Mouse (Mus musculus) CD4-positive, CD25-positive, alpha-beta regulatory T cell, adult 4 months (primary cell): ENCODE data around the gene Dync1i1. TPM values are rescaled to one million over a fixed set of nuclear protein-coding genes. Genes with fewer than 3 reads are reported as not detected.
"Not testable (repeated sequence)": the region's sequence is repeated elsewhere in the genome, so short reads cannot be mapped to it uniquely, and the experiment has no call there.

Experiments used
- ATAC-seq: one replicate; pipeline ENCODE4 v1.8.0; 2017
- polyA plus RNA-seq, 2 experiments: library from polyadenylated mRNA; unstranded; fragments of 100-300 nt; shearing (Covaris generic); gene quantifications; one replicate each; pipeline ENCODE4 v1.2.1; 2017

The Dync1i1 gene
- not detected for polyA plus RNA-seq

DNA sequence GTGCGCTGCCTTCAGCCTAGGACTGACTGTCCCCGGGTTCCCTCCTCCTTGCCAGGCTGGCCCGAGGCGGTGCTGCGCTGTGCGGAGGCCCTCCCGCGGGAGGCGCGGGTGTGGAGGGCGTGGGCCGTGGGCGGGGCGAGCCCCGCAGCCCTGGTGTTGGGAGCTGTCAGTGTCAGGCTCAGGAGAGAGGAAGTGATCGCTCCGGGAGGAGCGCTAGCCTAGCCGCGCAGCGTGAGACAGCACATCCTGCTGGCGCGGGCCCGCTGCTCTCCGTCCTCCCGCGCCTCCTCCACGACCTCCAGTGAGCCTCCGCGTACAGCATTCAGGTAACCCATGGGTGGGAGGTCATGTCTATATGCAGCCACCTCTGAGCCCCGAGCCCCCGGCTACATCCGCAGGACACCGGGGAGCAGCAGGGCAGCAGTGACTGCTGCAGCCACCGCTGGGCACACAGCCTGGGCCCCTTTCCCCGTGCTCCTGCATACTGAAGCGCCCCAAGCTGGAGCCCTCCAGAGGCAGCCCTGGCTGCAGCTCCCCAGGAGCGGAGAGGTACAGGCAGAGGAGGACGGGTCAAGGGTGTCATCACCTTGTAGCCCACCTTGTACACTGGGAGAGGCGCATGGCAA, at the start of gene Dync1i1:
Gene Dync1i1, plus strand, starts transcription at position 29 of the 626 bp plus-strand sequence.
- ATAC-seq, result no peak

DNA sequence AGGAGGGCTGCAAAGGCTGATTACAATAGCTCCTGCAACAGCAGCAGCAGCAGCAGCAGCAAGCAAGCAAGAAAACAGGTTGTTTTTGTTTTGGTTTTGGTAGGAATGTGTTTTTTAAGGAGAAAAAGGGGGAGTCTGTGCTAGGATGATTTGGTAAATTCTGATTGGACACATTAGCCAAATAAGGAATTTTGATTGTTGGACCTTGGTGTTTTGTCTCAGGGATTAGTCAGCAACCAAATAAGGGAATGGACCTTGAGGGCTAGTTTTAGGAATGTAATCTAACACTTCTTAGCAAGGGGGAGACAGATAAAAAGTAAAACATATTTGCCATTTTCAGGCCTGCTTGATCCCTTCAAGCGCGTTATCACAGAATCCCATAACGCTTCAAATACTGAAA, 45.7 kb upstream of the Dync1i1 start:
- no peak for ATAC-seq

DNA sequence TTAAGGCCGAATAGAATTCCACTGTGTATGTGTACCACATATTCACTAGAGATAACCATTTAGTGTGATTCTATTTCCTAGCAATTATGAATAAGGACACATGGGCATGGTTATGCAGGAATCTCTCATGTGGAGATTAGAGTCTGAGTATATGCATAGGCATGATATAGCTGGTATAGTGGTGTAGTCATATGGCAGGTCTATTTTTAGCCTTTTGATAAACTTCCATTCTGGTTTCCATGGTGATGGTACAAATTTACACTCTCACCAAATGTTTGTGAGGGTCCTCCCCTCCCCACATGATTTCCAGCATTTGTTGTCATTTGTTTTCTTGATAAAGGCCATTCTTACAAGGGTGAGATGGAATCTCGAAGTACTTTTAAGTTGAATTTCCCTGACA, 23.6 kb upstream of the Dync1i1 start:
- no peak for ATAC-seq

DNA sequence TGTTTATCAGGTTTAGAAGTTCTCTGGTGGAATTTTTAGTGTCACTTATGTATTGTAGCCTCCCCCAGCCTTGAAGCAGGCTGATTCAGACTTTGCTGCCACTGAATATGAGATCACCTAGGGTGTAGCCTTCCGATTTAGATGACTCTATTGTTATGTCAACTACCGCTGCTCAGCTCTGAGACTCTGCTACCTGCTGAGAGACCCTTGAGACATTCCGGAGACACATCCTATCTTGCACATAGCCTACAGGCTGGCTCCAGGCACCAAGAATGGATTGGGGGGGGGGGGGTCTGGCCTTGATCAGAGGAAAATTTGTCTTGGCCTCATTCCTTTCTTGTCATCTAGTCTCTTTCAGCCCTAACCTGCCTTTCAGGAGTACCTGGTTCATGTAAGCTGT, 17.5 kb upstream of the Dync1i1 start:
- not testable (repeated sequence) for ATAC-seq

DNA sequence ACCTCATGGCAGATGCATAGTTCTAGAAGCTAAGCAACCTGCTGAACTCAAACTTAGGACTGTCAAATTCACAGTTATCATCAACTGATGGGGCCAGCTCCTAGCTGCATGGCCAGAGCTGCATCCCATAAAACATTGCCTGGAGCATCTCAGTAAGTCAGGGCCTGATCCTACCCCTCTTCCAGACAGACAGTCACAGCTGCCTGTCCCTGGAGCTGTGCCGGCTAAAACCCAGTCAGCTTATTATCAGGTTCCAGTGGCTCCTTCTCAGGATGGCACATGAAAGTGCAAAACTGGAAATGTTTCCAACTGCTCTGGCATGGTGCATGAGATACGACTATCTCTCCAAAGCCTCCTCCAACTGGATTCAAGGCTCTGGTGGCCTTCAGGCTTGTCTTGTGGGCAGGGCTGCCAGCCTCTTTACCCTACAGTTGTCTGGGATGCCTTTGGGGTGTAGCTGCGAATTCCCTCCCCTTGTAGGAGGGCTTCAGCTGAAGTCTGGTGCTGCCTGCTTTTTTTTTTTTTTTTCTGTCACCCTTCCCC, 15.3 kb upstream of the Dync1i1 start:
- ATAC-seq, result no peak

DNA sequence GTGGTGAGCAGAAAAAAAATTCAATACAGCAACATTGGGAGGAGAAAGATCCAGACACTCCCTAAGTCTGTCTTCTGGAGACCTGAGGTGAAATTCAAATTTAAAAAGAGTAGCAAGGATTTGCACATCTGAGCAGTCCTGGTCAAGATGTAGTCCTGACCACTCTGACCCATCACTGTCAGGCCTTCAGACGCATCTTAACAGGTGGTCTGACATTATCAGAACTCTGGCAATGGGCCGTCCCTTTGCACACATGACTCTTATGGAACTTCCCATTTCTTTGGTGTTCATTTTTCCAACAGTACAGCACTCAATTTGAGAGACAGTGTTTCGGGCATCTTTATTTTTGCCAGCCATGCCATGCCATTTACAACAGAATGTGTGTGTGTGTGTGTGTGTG, 12.8 kb upstream of the Dync1i1 start:
- ATAC-seq, result no peak

DNA sequence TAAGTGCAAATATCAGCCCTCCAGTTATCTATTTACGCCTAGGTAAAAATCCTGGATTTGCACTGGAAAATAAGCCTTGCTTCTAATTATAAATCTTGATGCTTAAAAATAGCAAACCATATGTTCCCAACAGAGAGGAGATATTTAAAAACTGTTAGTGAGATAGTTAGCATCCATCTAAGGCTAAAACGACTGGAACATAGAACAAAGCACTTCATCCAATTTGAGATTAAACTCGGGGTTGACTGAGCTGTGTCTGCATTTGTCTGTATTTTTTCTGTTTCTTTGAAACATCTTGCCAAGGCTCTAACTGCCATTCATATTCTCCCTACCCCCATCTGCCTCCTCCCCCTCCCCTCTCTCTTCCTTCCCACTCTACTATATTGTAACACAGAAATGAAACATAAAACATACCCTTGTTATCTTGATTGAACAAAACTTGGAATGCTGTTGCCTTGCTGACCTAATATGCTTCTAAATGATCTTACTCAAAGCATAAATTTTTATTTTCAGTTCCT, 10.3 kb upstream of the Dync1i1 start:
- ATAC-seq, result no peak

DNA sequence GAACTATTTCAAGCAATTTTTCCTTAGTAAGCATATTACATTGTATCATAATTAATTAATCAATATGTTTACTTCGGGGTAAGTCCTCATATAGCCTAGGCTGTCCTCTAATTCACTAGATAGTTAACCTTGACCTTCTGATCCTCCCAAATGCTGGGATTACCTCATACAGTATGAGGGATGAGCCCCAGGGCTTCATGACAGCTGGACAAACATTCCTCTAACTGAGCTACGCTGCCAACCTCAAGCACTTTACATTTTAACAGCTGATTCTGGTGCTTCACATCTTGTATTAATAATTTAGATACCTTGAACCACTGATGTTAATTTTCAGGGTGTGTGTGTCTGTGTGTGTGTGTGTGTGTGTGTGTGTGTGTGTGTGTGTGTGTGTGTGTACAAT, 6.5 kb upstream of the Dync1i1 start:
- ATAC-seq, result no peak

DNA sequence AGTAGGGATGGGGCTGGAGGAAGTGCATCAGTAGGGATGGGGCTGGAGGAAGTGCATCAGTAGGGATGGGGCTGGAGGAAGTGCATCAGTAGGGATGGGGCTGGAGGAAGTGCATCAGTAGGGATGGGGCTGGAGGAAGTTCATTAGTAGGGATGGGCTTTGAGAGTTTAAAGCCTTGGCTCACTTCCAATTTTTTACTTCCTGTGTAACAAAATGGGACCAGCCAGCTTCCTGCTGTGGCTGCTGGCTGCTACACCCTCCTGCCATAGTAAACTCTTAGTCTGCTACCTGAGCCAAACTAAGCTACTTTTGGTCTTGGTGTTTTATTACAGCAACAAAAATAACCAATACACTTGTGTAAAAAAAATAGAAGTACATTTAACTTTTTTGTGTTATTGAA, 4.7 kb upstream of the Dync1i1 start:
- not testable (repeated sequence) for ATAC-seq

DNA sequence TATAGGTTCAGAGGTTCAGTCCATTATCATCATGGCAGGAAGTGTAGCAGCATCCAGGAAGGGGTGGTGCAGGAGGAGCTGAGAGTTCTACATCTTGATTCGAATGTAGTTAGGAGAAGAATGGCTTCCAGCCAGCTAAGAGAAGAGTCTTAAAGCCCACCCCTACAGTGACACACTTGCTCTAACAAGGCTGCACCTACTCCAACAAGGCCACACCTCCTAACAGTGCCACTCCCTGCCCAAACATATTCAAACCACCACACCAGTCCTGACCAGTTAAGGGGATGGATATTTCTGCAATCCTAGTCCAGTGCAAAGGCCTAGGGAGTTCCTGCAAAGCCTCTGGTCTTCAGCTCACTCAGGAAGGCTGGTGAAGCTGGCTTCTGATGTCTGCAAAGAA, 1.5 kb upstream of the Dync1i1 start:
- no peak for ATAC-seq

DNA sequence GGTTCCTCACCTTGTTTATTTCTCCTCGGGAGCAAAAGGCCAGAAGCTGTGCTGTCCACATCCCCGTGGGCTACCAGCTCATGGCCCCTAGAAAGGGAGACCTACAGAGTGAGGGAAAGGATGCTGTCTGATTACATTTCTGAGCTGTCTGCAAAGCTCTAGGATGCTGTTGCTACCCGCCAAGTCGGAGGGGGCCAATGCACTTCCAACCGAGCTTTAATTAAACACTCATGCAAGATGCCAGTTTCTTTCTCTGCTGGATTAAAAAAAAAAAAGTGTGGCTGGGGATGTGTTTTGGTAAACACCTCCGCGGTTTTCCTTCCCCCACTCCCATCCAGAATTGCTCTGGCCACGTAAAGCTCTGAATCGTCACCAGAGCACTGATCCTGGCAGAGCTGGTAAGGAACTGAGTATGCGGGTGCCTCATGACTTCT, 815 bp downstream of the Dync1i1 start:
- ATAC-seq, result no peak

DNA sequence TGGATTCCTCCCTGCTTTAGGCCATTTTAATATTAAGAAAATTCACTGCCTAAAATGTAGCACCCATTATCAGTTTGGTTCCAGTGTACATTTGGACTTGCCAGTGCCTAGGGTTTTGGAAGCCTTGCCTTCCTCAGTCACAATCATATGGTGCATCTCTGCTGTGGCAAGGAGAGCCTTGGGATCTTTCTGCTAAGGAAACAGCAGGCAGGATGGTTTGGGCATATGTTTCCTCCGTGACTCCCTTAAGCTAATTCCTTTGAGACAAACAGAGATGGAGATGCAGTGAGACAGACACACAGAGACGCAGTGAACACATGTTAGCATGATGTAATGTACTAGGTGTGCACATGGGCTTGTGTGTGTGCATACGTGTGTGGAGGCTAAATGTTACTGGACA, 7.8 kb downstream of the Dync1i1 start:
- ATAC-seq, result no peak

DNA sequence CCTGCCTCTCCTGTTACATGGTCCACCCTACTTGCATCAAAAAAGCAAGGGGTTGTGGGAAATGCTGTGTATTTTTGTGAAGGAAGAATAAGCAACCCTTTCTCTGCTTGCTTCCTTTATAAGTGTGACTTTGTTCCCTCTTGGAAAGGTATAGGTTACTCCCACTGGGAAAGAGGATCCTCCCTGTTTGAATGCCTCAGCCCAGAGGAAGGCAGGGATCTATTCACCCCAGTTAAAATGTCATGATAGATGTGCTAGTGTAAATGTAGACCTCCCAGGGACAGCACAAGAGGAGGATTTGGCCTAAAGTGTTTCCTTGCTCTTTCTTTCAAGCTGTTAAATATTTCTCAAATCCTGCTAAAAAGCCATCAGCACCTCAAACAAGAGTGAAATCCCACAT, 9.0 kb downstream of the Dync1i1 start:
- ATAC-seq, result no peak

DNA sequence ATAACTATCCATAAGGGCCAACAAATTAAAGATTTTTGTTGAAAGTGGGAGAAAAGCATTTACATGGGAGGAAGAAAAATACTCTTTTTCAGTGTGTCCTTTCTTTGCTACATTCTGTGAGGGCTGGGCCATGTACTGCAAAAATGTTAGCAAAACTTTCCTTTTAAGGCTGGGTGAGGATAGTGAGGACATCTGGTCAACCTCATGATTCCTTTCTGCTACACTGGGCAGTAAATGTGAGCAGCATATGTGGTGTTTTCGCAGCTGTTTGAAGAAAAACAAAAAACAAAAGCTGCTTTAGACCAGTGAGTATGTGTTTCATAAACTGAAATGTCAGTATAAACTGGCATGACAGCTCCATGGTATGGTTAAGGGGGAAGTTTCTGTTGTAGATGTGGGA, 9.4 kb downstream of the Dync1i1 start:
- no peak for ATAC-seq

DNA sequence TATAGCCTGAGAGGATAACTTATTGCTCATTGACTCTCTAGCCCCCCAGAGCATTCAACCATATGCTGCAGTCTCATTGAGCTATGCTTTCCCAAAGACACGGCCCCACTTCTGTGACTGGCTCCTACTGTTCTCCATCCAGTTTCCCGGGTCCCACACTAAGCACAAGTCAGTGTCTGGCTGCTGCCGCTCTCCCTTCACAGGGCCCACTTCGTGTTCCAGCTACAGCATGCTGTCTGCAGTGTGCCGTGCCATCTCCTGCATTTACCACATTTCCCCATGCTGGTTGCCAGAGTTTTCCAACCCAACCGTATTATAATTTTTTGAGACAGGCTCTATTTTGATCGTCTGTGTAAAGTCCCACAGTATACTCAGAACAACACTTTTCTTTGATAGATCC, 14.3 kb downstream of the Dync1i1 start:
- no peak for ATAC-seq

DNA sequence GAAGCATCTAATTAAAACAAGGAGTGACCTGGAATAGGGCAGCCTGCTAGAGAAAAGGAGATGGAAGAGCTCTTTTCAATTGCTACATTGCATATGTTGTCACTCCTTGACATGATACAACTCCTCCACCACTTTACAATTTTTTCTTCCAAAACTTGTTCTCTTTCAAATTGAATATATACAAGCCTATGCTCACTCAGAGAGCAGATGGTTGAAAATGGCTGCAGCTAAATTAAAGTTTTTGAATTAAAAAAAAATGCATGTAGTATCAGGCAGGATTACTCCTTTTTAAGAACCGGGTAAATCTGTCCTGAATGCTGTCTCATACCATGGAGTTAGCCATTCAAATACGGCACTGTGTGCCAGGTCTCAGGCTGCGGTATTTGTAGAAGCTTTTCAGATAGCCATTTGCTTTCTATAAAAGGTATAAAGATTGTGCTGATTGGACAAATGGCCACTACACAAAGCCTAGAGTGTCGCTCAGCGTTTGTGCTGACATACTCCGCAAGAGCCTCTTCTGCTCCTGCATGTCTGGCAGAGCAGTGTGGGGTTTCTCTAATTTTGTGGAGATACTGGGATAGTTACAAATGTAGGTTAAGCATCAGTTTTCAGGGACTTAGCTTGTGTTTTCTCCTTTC, 16.1 kb downstream of the Dync1i1 start:
- no peak for ATAC-seq

DNA sequence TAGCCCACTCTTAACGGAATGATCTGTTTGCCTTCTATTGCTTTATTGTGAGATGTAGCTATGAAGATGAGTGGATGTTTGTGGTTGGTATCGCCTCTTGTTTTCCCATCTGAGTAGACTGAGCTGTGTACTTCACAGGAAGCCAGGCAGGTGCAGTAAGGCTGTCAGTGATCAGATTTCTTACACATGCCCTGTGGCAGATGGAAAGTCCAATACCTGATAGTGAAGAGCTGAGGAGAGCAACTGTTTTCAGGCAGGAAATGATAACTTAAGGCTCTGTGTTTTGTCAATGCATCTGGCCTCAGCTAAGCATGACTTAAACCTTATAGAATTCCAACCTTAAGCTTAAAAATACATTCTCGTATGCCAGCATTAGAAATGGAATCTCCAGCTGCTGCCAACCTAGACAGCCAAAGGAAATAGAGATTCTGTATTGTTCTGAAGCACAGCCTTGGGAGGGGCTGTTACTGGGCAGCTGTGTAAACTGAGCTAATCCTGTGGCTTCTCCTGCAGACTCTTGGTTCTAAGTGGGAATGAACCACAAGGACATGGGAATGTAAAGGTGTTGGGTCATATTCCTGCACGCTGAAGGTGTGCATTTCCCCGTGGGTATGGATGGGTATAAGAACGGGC, 24.8 kb downstream of the Dync1i1 start:
- no peak for ATAC-seq

DNA sequence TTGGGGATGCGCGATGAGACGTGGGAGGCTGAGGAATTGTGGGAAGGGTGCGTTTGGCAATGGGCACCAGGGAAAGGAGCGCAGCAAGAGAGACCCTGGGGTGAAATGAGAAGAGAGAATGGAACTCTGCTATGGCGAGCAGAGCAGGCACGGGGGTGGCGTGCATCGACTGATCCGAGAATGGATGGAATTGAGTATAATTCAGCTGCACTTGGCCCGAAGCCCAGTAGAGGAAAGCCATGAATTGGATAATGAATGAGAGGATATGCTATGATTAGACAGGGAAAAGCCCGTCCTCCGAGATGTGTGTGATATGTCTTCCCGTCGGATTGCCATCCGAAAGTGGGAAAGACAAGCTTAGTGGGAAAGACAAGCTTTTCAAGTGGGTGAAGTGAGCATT, 26.7 kb downstream of the Dync1i1 start:
- ATAC-seq, result no peak

DNA sequence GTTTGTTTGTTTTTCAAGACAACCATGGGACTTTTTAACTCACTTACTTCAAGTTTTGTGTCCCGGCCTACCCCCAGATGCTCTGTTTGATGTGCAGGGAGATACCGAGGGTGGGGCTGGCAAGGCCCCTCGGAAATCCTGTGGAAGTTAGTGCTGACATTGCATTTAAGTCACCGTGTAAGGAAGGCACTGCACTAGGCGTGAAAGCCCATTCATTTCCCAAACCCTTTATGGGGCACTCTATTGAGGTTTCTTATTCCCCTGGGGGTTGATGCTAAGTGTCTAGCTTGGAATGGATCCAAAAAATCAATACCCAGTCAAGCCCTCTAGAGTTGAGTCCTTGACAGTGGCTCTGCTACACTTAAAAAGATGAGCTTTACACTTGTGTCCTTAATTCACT, 27.2 kb downstream of the Dync1i1 start:
- no peak for ATAC-seq

DNA sequence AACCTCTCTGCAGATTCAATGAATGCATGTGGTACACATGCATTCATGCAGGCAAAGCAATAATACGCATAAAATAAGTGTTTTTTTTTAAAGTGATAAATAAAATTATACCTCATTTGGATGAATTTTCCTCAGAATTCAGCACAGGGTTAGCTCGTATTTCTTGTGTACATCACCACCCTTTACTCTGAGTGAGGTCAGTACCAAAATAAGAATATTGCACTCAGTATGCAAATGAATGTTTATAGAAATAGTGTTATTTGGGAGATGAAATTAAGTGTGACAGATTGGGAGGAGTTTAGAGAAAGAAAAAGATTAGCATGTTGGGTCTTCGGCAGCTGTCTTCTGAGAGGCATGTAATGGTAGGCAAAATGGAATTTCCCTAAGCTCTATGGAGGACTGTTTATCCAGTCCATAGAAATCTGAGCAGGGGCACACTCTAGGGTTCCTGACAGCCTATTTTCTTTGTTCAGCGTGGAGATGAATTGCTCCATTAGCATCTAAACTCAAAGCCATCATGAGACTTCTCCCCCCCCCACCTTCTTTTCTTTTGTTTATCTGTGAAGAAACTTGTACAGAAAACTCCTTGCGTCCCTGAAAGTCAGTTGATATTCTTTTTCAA, 31.2 kb downstream of the Dync1i1 start:
- ATAC-seq, result no peak

DNA sequence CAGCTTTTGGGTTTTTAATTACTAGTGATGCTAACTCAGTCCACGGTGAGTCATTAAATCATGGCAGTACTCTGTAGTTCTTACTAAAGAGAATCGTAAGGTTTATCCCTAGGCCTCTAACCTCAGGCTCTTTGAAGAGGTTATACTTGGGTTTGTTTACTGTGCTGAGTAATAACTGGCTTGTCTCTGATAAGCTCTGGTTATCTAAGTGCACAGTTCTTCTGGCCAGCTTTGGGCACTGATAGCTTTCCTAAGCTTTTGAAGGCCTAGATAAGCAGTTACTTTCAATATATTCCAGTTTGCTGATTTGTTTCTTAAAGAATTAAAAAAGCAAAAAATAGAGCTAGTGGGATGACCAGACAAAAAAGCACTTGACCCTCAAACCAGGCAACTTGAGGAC, 37.5 kb downstream of the Dync1i1 start:
- no peak for ATAC-seq

DNA sequence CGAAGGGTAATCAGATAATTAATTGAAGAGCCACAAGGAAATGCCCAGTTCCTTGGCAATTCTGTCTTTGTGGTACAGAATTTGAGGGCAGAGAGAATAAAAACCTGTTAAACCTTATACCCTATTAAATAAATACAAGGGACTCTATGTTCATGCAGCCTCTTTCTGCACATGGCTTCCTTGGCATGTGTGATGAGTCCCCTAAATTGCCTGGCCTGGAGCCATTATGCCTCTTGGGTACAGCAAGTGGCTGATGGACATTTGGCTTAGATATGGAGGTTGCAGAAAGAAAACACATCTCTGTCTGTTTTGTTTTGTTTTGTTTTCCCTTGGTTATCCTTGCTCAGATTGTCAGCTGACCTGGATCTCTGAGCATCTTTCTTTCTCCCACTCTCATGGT, 43.1 kb downstream of the Dync1i1 start:
- no peak for ATAC-seq

DNA sequence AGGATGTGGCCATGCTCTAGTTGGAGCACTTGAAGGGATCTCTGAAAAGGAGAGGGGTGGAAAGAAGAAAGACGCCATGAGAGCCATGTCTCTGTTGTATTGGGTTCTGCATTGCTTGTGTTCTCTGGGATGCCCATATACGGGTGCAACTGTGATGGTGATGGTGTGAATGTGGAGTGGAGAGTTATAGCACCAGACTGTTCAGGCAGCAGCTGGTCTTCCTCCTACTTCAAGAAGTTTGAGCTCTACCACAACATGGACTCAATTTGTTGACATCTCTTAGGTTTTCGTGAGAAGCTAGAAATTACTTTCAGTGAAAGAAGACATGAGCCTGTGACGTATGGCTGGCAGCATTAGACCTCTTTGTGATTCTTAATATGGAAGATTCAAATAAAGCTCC, 44.8 kb downstream of the Dync1i1 start:
- ATAC-seq, result no peak
